Mouse (Mus musculus): Measurements from ENCODE around the gene Isyna1.
A peak's percentile ranks its signal among the peaks of the same experiment; 100 is the strongest.

Gene Isyna1

DNA sequence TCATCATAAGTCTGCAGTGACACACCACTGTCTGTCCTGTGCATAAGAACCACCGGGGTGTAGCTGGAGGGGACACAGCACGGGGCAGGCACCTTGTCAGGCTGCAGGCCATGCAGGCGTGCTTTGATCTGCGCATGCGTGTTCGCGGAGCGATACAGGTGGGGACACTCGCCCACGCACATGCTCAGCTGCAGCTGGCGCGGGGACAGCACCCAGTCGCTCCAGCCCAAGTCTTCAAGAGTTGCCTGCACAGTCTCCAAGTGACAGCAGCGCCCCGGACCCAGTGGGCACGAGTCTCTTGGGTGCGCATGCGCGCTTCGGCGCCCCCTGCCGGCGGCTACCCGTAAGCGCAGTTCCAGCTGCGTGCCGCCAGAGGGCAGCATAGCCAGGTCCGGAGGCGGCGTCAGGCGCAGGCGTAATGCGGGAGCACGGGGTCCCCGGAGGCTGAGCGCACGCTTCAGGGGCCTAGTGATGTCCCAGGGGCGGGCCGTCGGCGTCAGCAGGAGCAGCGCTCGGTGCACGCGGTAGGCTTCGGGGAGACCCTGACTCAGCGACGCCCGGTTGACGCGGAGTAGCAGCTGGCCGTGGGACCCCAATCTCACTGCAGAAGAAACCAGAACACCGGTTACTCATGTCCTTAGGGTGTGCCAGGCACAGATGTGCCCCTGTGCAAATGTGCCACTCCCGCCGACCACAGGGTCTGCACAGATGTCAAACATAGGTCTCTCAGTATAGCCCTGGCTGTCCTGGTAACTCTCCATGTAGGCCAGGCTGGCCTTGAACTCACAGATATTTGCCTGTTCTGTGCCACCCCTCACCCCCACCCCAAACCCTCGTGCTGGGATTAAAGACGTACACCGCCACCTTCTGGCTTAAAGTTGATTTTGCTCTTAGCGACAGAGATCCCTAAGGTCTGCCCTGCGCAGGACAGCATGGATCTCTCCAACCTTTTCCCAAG is 35.7 kb downstream of the Isyna1 start:
- peak; percentile 90 for DNase-seq

DNA sequence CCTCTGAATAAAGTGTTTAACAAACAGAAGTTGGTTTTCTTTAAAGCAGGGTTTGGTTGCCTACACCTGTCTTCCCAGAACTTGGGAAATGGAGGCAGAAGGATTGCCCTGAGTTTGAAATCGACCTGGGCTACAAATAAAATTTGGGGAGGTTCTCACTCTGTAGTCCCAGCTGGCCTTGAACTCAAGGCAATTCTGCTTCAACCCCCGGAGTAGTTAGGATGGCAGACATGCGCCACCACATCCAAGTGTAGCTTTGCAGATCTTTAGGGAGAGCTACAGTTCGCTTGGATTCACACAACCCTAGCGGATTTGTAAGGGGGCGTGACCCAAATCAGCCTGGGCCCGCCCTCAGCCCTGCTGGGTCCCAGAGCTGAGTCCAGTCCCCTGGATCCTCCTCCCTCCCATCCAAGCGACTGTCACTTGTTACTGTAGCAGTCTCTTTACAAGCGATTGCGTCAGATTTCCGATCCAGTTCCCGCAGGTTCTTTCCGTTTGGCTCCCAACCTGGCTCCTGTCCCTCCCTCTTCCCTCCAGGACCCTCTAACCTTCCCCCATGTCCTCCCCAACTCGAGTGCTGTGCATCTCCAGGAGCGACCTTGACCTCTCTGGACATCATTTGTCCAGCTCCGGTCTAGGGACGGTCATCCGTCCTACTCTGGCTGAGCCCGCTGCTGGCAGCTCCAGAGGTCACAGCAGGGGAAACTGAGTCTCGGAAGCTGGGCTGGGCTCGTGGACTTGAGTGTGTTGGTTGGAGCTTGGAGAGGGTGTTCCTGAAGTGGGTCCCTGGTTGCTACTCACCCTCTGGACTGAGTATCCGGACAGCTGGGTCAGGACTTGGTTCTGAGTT is 36.6 kb downstream of the Isyna1 start:
- no peak for DNase-seq

DNA sequence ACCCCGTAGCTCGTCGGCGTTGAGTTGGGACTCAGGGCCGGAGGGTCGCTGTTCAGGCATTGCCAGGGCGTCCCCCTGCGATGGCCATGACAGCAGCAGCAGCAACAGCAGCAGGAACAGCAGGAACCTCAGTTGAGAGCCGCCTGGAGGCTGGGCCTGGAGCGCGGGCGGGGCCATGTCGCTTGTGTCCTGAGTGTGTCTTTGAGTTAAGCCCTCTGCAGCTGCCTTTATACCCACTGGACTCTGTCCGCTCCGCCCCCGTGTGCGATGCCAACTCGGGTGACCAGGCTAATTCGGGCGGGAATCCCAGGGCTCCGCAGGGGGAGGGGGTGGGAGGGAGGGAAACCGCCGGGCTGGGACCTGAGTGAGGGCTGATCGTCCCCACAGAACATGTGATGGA is 37.3 kb downstream of the Isyna1 start:
- no peak for DNase-seq

DNA sequence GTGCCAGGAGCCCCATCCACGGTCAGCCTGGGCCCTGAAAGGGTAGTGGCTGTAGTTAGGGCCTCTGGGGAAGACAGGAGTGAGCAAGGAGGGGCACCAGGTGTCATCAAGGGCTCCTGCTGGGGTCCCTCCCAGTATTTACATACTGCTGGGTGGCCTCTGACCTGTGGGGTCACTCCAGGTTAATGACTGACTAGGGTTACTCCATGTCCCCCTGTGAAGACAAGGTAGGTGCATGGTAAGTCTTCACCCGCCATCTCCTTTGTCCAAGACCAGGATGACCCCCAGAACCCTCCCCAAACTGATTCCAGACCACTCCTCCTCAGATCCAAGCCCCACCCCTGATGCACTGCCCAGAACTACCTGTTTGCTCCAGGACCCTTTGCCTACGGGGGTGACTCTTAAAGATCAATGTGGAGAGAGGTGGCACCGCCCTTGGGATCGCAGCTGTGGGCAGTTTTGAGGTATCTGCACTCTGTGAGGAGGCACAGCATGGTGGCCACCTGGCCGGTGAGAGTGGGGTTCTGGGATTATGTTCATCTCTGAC is 38.2 kb downstream of the Isyna1 start, which contains the start of gene Gdf15:
Gdf15 (minus strand) TSS at position 111 of the 547 bp plus-strand sequence.
- DNase-seq = no peak

DNA sequence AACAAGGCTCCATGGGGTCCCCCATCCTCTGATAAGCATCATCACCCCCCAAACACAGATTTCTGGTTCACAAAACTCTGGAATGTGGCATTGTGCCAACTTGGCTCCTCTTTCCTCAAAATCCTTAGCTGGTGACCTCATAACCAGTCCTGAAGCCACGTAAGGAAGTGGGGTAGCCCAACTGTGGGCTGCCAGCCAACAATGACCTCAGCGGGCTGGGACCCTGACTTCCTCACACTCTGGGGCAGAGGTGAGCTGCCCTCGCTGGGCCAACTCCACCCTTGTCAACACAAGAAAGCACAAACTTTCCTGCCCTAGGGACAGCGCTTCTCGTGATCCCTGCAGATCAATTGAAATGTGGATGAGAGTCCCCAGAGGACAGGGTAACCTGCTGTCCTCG is 39.9 kb downstream of the Isyna1 start:
- no peak for DNase-seq

DNA sequence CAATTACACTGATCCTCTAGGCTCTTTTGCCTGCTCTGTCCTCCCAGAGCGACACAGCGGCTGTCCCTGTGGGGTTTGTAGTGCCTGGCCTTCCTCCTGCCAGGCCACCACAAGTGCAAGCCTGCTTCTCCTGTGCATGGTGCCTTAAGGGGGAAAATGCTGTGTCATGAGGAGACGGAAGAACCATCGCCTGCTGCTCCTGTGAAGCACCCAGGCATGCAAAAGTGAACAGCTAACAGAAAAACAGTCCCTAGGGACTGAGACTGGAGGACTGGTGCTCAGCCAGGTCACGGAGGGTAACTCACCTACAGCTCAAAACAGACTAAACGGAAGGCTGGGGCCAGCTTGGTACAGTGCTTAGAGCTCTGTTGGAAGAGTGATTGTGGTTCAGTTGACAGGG is 41.4 kb downstream of the Isyna1 start:
- DNase-seq = no peak

DNA sequence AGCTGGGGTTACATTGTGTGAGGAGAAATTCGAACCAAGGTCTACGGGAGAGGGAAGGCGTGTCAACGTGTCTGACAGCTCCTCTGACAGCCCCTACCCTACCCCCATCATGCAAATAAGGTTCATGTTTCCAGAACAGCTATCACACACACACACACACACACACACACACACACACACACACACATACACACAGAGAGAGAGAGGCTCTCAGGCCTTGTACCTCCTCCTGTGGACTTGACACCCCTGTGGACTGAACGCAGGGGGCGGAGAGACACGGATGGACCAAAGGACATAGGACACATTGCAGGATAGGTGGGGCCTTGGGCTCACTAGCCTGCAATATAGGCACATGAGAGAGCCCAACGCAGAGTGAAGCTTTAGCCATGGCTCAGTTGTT is 42.7 kb downstream of the Isyna1 start:
- DNase-seq = no peak

DNA sequence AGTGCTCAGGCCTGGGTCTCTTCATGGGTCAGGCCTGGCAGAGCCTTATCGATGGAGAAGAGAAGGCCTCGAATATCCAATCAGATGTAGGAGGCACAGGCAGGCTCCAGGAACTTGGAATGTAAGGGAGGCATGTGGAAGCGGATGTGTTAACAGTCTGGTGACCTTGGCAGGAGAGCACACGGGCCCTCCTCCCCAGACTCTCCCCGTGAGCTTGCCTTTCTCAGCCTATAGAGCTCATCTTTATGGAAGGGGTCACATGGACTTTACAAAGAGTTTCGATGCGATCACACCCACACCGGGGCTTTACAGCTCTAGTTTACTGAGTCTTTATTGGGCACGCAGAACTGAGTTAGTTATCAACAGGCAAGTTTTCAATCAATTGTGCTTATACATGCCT is 44.6 kb downstream of the Isyna1 start:
- no peak for DNase-seq

DNA sequence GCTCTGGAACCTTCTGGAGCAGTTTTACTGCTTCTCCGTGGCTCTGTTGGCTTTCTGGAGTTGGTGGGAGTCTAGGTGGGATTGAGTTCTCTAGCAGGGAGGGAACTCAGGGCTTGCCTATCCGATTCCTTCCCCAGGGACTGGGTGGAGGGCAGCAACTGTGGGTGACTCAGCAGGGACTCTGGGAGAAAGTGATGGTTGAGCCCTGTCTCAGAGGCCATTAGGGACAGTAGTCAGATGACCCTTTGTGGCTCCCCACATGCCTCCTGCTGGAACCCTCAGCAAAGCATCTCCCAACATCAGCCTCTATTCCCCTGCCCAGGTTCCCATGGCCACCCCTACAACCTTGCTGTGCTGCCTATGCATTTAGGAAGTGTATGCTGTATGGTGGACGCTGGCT is 48.8 kb downstream of the Isyna1 start:
- no peak for DNase-seq

DNA sequence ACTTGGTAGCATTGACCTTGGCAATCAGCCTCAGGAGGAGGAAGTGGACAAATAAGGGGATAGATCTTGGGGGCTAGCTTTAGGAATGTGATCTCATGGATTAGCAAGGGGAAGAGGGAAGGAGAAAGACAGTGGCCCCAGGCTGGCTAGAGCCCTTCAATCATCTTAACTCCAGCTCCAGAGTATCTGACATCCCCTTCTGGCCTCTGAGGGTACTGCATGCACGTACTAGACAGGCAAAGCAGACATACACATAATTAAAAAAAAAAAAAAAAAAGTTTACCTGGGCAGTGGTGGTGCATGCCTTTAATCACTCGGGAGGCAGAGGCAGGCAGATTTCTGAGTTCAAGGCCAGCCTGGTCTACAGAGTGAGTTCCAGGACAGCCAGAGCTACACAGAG is 49.9 kb downstream of the Isyna1 start:
- no peak for DNase-seq

DNA sequence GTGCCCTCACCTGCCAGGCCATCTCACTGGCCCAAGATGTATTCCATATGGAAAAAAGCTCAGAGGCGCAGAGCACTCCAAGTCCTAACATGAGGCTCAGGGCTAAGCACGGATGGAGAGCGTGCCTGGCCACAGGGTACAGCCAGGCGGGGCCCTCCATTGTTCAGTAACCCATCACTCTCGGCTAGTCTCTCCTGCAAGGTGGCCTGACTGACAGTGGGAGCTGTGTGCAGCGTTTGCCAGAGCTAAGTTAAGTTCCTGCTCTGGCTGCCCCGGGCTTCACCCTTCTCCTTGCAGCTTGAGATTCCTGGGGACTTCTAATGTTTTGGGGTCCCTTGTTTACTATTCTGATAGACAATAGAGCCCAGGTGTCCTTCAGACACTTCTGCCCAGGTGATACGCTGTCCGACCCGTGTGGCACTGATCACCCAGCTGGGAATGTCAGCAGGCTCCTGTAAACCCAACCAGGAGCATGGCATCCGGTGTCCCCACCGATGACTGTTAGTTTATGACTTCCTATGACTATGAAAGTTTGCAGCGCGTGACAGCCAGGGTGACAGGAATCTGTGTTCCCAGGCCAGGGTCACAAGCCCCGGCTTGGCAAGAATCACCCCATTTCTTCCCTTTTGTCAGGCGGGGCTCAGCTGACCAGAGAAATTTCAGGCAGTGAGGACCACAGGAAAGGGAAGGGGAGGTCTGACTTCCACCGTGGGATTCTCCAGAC is 51.5 kb downstream of the Isyna1 start:
- DNase-seq = no peak

DNA sequence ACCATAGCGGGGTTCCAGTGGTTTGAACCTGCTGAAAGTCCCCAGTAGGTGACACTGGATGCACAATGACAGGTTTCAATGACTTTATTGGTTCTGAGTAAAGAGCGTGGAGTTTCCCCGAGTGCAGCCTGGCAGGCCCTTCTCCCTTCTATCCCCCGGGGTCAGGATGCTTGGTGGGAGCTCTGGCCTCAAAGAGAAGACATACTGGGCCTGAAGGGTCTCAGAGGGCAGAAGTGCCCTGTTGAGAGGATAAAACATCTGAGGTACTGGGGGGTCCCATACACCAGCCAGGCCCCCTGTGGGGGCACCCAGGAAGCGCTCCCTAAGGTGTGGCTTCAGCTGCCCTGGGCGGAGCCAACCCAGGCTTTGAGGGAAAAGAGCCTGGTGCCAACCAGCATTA is 52.2 kb downstream of the Isyna1 start:
- no peak for DNase-seq

DNA sequence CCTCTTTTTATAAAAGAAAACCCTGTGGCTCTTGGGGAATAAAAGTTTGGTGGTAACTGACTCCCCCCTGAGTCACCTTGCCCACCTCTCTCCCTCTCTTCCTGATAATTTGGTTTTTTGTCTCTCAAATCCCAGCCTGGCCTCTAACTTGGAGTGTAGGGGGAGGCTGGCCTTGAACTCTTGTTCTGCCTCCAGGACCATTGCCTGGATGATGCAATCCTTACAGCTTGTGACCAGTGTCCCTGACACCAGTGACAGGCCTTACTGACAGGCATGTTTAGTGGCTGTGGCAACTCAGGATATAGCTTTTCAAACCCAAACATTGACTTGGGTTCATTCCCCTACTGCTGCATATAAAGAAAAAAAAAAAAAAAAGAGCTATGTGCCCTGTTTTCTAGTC is 52.6 kb downstream of the Isyna1 start:
- DNase-seq = no peak
